Mouse (Mus musculus) Muller cell, postnatal 12 days (primary cell): ENCODE measurements around the gene Nop16.

Source experiments
- DNase-seq: peaks from one replicate; pipeline ENCODE4 v3.0.0-alpha.2; 2015; ENCODE audit errors: inconsistent ontology term

Nop16 gene

DNA sequence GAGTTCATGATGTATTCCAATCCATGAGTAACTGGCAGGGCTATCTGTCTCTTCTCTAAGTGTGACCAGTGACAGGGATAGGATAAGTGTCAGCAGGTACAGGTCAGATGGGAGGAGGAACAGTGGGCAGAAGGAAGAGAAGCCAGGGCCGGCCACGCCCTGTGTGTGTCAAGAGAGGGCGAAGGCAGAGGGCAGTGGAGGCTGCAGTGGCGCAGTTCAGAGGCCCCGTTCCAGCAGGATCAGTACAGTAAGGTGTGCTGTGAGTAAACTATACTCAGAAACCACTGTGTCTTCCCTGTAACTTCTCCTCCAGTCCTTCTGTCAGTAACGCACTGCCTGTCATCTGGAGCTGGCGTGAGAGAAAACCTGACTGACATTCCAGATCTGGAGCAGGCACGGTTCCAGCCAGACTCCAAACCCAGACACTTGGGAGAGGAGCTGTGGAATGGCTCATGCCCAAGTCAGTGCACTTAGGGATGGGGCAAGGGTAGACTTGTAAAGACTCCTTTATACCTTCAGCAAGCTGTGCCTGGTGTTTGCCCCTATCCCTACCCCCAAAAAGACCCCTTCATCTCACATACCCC, 6.3 kb upstream of the Nop16 start:
- peak; percentile 61 for DNase-seq

DNA sequence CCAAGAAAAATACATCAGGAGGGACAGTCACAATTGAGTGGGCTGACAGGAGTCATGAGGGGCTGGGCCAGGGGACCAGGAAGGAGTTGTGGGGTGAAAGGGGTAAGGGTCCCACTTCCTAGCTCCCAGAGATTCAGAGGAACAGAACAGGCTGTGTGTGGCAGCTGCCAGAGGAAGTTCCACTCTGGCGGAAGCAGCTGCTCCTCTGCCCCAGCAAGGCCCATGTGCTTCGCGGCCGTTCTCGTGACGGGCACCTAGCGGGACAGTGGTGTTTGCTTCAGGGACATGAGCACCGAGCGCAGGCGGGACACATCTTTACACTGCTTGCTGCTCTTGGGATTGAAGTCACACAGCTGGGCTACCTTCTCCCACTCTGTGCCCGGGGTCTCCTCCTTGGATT, 3.7 kb upstream of the Nop16 start:
- no peak for DNase-seq

DNA sequence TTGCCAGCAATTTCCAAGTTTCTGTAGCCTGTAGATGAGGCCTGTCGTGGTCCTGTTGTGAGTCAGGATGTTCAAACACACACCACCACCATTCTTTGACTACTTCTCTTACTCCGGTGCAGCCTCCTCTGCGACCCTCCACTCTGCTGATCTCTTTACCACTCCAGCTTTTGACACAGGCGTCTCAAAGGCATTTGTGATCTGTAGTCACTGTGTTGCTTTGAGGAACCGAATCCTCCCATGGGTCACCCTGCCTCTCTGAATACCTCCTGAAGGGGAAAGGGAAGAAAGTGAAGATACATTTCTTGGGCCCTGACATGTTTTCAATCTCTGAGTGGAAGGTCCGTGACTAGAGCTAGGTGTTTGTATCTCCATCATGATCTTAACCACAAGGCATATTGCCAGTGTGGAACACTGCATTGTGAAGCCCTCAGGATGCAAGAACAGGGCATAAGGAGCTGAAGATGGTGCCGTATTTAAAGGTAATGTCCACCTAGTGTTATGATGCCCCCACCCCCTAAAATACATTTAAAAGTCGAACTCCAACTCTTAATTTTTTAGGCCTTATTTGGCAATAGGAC, 2.0 kb upstream of the Nop16 start:
- DNase-seq = no peak

DNA sequence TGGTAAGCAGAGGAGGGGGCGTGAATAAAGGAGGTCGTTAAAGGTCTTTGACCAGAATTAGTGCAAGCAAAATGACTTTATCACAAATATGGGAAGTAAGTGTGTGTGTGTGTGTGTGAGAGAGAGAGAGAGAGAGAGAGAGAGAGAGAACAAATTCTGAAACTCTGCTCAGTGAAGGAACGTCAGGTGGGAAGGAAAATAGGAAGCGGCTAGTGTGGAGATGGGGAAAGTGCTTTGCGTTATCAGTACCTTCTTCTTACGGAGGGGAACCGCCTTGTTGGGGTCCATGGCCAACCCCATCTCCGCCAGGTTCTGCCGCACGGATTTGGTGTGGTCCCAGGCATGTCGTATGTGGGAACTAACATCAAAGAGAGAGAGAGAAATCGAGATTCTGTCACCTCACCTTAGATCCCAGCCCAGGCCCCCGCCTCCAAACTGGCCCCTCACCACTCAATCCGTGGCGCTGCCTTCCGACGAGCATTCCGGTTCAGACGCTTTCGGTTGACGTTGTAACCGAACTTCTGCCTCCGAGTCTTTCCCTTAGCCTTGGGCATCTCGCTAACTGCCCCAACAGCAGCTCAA, 385 bp downstream of the Nop16 start:
- no peak for DNase-seq

DNA sequence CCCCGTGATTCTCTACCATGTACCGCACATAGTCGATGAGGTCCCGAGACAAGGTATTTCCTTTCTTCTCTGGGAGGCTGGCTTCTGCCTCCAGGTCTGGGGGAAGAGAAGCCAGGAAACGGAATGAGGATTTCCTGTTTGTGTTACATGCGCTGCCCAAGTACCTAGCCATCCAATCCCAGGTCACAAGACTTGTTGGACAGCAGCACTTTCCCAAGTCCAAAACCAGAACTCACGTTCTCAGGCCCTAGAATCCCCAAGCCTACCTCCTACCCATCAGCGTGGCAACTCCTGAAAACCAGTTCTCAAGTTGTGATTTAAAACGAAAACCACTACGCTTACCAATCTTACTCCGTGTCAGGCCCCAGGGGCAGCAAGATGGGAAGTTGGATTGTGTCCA, 4.1 kb downstream of the Nop16 start:
- DNase-seq = no peak

DNA sequence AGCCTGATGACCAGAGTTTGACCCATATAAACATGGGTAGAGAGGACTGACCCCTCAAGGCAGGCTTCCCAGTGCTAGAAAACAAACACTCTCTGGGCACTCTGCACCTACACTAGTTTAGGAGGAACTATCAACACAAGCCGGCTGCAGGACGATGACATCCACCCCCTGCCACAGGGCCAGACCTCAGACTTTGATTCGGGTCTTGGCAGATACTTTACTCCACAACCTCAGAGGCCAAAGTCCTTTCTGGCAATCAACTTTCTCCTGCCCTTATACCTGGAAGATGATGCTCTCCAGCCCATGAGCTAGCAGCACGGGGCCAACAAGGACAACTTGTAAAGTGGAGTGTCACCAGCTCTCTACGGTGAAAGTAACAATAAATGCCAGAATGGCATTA, 7.0 kb downstream of the Nop16 start:
- no peak for DNase-seq

DNA sequence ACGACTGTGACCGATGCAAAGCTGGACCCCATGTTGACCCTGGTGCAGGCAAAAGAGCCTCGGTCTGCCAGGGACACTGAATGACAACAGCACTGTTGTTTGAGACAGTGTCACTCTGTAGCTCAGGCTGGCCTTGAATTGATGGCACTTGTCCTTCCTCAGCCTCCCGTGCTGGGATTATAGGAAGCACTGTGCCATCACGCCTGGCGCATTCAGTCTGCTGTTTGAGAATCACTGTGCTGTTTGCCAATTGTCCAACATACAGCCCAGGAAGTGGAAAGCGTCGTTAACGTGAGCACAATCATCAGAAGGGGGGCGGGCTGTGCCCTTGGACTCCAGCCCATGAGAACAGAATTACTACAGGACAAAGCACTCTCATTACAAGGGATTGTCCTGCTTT, 7.8 kb downstream of the Nop16 start:
- DNase-seq = peak; percentile 92

DNA sequence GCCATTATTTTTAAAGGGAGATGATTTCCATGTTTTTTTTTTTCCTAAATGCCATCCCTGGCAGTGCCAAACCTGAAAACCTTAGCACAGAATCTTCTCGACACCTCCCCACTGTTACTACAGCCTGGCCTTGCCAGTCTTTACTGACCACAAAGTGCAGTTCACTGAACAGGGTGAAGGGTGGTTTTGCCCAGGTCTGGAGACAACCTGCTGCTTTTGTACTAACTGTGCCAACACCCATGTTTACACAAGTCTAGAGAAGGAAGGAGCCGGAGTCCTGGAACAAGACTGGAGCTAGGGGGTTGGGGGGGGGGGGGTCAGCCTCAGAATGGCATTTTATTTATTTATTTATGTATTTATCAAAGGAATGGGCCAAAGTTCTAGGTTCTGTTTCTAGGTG, 8.5 kb downstream of the Nop16 start:
- DNase-seq = peak; percentile 46

DNA sequence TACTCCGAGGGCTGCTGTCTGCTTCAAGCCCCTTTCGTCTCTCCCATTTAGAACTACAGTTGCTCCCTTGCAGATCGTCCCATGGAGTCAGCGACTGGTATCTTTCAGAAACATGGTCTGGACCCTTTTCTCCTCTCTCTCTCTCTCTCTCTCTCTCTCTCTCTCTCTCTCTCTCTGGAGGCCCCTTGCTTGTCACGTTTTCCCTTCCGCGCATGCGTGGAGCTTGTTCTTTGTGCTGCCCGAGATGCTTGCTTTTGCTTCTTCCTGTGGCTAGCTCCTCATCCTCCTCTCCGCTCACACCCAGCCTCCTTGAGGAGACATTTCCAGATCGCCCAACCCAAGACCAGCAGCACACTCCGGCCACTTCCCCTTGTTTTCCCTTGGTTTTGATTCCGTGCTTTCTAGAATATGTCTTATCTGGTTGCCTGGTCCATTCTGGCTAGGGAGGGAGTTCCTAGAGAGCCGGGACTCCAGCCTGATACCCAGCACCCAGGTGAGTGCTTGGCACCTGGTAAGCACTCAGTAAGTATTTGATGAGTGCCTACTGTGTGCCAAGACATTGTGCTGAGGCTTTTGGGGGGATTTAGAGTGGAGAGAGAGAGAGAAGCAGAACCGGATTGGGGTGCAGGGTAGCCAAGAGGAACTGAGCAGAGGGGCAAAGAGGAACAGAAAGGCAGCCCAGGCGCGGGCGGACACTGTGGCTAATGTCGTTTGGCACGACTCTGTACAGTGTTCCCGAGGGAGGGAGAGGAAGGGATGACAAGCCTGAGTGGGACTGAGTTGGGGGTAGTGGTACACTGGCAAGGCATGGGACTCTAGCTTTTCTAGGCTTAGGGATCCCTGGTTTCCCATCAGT, 12.0 kb downstream of the Nop16 start:
- DNase-seq = no peak

DNA sequence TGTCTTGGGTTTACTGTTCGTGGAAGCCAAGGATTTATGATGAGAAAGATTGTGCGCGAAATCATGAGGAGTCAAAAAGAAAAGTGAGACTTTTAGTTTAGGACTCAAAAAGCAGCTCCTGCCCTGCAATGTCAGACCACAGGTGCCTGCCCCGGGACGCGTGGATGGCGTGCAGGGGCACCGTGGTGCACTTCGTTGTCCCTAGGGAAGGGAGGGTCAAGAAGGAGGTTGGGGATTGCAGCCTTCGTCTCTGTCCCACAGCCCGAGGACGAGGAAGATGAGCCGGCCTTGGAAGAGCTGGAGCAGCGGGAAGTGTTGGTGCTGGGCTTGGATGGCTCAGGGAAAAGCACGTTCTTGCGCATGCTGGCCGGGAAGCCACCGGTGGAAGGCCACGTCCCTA, 14.4 kb downstream of the Nop16 start:
- no peak for DNase-seq

DNA sequence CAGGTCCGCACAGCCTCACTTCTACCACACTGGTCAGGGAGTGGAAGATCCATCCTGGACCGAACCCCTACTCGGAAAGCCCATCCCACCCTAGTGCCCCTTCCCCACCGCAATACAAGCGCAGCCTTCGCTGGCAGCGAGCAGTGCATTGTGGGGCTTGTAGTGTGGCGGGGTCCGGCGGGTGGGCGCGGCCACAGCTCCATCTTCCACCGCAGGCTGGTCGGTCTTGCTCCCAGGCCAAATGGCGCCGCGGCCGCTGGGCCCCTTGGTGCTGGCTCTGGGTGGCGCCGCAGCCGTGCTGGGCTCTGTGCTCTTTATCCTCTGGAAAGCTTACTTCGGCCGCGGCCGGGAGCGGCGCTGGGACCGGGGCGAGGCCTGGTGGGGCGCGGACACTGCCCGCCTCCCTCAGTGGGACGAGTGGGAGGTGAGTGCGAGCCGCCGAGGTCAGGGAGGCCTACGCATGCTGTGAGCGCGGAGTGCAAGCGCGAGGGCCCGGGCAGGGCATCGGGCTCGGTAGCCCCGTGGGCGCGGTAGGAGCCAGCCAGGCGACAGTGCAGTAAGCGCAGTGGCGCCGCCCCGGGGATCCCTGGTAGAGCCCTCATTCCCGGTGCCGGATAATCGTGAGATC, 14.9 kb downstream of the Nop16 start, which contains the start of gene Arl10:
TSS of gene Arl10 (plus strand) at position 162 of the 628 bp plus-strand sequence.
- peak; percentile 86 for DNase-seq

DNA sequence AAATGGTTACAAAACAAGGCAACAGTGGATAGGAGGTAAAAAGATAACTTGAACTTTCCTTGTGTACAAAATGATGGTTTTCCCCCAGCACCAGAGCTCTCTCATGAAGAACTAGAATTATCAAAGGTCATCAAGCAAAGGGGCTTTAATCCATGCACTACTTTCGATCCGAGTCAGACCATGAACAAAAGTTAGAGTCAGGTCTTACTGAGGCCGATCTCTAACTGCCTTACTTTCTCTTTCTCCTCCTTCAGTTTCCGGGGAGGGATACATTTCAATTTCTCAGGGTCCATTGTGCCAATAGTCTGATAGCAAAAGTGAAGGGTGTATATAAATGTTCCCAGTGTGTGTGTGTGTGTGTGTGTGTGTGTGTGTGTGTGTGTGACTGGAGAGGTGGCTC, 17.3 kb downstream of the Nop16 start:
- DNase-seq = no peak

DNA sequence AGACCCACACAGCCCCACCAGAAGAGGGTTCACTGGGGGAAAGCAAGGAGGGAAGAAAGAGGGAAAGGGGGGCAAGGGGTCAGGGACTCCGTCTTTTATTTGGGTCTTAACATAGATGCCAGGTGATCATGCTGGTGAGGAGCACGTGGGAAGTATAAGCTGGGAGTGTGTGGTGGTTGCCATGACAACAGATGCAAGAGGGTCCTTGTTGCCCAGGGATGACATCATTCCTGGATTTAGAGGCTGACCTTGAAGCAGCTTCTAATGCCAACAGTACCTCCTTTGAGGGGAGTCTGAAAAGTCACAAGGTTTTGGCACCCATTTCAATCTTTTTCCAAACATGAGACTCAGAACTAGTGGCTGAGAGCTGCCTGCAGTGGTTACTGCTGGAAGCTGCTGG, 18.3 kb downstream of the Nop16 start:
- no peak for DNase-seq

DNA sequence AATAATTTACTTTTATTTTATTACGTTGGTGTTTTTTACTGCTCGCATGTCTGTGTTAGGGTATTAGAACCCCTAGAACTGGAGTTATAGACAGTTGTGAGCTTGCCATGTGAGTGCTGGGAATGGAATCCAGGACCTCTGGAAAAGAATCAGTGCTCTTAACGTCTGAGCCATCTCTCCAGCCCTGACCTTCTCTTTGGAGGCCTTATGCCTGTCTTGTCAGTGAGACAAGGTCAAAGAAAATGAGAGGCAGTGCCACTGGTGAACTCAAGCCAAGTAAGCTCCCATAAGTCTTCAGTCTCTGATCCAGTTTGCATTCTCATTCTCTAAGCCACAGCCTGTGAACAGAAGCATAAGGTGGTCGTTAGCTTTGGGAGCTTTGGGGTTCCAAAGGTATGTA, 19.2 kb downstream of the Nop16 start:
- DNase-seq = no peak

DNA sequence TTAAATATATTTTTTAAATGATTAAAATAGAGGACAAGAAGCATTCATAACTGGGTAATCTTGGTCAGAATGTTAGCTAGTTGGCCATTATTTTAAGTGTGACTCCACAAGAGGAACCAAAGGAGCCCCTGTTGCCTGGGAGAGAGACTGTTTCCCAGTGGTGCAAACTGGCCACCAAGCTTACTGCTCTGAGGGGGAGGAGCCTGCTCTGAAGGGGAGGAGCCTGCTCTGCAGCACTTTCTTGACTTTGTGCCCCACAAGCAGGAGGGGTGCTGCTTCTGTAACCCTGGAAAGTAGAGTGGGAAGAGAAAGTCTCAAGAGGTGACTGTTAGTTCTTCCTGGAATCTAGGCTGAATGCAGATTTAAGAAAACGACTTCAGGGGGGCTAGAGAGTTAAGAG, 20.6 kb downstream of the Nop16 start:
- no peak for DNase-seq

DNA sequence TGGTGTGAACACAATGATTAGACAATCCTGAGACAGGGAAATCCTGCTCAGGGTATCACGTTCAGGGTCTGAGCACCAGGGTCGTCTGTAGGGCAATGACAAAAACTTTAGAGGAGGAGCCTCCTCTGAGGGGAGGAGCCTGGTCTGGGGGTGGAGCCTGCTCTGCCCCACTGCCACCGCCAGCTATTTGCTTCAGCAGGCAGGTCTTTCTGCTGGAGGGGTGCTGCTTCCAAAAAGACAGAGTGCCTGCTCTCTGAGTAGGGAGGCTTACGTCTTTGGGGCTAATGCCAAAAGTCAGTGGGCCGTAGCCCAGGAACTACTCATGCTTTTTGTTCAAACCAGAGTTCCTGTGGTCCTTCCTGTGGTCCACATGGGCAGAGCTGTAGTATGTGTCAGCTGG, 21.5 kb downstream of the Nop16 start:
- DNase-seq = no peak

DNA sequence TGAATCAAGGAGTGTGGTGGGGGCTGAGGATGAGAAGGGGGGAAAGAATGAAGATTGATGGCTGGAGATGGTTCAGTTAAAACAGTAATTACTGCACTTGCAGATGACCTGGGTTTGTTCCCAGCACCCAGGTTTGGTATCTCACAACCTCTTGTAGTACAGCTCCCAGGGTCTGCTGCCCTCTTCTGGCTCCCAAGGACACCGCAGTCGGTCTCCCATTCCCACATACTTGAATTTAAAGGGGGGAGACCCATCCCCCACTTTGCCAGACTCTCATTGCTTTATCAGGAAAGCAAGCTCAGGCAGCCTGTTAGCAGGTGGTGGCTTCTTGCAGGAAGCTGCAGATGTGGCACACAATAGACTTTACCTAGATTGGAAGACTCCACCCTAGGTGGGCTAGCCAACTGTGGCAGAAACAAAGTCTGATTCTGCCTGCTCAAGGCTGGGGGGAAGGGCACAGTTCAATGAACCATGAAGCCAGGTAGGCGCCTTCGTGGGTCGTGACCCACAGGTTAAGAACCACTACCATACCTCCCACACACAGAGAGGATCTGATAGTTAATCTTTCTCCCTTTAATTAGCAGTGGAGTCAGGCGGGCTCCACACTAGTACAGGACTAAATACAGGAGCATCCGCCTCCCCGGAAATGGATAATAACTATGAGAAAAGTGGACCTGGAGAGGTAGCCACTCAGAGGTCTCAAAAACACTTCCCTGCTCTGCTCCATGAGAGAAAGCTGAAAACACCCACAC, 24.1 kb downstream of the Nop16 start:
- DNase-seq = no peak

DNA sequence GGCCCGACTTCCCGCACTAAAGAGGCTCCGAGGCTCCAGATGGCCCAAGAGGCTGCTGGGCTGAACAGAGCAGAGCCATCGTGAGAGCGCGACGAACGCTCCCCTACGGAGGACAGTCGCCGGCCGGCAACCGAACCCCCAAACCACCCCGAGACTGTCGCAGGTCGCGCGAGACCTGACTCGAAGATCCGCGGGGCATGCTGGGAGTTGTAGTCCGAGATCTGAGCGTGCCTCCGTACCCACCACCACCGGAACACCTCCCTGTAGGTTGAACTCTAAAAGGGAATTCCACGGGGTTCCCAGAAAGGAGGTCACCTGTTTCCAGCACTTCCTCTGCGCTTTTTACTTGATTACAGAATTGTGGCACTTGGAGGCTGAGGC, 24.7 kb downstream of the Nop16 start, which contains the start of gene 4833439L19Rik:
TSS of gene 4833439L19Rik (minus strand) at position 235 of the 381 bp plus-strand sequence.
- peak; percentile 92 for DNase-seq

DNA sequence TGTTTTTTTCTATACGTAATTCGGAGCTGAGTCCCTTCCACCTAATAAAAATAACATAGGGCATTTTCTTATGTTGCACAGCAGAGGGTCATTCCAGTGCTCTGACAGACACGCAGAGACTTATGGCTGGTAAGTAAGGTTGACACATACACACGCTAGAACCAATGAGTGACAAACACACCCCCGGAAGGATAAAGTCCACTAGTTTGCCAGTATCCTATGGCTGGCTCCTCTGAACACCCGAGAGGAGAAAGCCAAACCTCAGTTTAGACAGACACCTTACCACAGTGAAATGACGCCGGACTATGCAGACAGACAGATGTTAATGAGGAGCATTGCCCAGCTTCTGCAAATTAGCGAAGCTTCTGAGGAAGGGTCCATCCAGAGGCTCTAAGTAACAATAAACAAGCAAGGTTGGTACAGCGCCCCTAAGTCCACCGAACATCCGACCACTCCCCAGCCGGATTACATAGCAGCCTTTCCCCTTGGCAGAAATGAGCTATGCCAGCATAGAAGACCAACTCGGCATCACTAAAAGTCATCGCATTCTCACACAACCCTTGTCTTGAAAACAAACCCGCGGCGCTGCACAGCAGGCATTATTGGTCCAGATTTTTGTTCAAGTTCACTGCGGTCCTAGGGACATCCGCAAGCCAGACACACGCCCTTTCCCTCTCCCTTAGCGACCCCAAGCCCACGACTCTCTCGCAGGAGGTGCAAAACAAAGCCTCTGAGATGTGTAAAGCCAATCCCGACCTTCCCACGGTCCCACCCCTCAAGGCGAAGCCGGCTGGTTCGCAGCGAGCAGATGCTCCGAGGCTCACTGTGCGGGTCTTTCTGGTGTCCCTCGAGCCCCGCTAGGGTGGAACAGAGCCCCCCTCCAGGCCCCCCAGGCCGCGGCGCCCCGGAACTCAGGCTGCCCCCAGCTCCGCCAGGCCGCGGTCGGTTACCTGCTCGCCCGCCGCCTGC, 25.4 kb downstream of the Nop16 start:
- DNase-seq = peak; percentile 47

DNA sequence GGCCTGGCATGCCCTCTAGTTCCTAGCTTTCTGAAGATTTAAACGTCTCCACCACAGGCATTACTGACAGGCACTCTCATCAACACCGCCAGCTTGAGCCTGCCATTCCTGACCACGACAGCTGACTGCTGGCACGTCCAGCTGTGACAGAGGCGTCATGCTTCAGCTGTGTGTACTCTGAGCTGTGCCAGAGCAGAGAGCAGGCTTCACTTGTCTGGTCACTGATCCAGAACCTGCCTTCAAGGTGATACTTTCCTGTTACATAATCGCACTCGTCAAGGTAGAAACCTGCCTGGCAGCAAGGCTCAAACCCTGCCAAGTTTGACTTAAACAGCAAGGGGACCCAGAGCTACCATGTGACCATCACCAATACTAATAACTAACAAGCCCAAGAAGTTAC, 27.3 kb downstream of the Nop16 start:
- no peak for DNase-seq
